Mouse (Mus musculus) left cerebral cortex, postnatal 10 days (tissue): ENCODE results near the gene Csta1. TPM values are rescaled to one million over a fixed set of nuclear protein-coding genes. Genes with fewer than 3 reads are reported as not detected.
"Not testable (repeated sequence)": the region's sequence is repeated elsewhere in the genome, so short reads cannot be mapped to it uniquely, and the experiment has no call there.

Source experiments
- DNase-seq, 2 experiments: peaks; one replicate each; pipeline ENCODE4 v3.0.0; 2021 to 2022; ENCODE audit warnings: low spot score in 2 of 2, mixed read lengths in 1 of 2; ENCODE audit errors: extremely low spot score in 1 of 2
- intact Hi-C: fragments of 180-260 bp; cut with DNase I; formaldehyde crosslinking; loops from one replicate; pipeline ENCODE4 v1.15.1; 2025
- total RNA-seq, 2 experiments: library from RNA; stranded (reverse); gene quantifications; 2 replicates each; pipeline ENCODE4 v1.2.3; 2021

Csta1 gene
- total RNA-seq, result not detected

- intact Hi-C loops, result no loop called here
These were observed at the start of gene Csta1 for GRCm38 (mm10) chr16:36131141-36131540. Gene Csta1, minus strand, starts transcription at chr16:36131241.

DNA sequence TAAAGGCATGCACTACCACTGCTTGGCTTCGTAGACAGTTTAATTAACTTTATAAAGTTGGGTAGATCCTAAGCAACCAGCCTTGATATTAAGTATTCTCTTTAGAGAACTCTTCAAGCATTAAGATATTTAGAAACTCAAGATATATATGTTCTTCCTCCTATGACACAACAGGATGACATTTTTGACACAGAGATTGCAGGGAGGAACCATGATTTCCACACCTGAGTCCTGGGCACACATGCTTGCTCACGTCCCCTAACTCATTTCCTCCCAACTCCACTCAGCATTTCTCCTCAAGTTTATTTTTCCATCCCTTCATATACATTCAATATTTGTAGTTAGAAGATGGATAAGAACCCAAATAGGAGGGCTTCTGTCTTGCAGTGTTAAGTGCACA lies 48.9 kb upstream of the Csta1 start:
- intact Hi-C loops, result no loop called here

More at GRCm38 (mm10) chr16:36131141-36131540, at the start of gene Csta1:
- DNase-seq, result no peak

GRCm38 (mm10) chr16:36176108-36176507 lies 45.1 kb upstream of the Csta1 start:
- intact Hi-C loops, result no loop called here
- DNase-seq, result no peak

More for the DNA sequence above, 48.9 kb upstream of the Csta1 start:
- no peak for DNase-seq

GRCm38 (mm10) chr16:36167841-36168240 lies 36.8 kb upstream of the Csta1 start:
- intact Hi-C loops, result not testable (repeated sequence)

GRCm38 (mm10) chr16:36156402-36156975 lies 25.4 kb upstream of the Csta1 start, which contains the start of gene Stfa2l1:
Gene Stfa2l1, plus strand, starts transcription at chr16:36156811.
- DNase-seq, result no peak
- intact Hi-C loops, result no loop called here

More at GRCm38 (mm10) chr16:36167841-36168240, 36.8 kb upstream of the Csta1 start:
- DNase-seq, result not testable (repeated sequence)

DNA sequence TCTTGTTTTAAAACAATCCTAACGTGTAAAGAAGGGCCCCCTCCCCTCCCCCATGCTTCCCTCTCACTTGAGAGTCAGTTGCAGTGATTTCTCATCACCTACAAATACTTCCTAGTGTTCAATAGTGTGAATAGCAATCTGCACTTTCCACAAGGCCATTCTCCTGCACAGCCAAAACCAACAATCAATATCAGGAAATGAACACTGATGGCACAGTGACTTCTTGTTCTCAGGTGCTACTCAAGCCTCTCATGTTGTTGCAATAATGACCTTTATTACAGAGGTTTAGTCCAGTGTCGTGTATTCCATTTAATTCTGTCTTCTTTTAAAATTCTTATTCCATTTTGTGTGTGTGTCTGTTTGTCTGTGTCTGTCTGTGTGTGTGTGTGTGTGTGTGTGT lies 7.2 kb upstream of the Csta1 start:
- intact Hi-C loops, result no loop called here
- DNase-seq, result no peak

DNA sequence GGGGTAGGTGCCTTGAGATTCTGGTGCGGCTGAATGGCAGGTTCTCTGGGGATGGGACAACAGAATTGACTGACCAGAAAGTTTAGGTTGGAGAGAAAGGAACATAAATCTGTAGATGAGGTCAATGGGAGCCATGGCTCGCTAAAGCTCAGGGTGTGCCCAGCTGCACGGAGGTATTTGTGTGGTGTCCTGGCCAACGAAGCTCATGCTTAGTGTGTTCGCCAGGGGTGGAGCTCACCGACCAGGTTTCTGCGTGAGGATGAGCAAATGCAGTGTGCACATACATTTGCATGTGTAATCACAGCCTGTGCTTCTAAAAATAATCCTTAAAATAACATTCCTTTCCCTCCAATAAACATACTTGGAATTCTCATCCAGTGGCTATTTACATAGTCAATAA lies 2.9 kb downstream of the Csta1 start:
- no peak for DNase-seq
- intact Hi-C loops, result no loop called here

- DNase-seq, intact Hi-C loops: not testable (repeated sequence)
These were observed 15.3 kb downstream of the Csta1 start for GRCm38 (mm10) chr16:36115751-36116150.

DNA sequence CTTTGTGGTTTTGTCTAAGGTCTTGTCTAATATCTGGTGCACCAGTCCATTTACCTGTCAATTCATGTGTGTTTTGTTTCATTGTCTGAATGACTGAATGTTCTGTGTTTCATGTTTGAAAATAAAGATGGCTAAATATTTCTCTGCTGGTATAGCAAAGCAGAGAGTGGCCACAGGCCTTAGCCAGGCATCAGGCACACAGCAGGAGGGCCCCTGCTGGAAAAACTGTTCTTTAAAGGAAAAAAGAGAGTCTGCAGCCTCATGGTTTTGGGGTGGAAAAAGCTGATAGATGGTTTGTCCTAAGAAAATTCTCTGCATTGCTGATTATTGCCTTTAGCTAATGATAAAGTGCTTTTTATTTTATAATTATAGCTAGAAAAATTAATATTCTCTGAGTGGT lies 19.6 kb downstream of the Csta1 start:
- intact Hi-C loops, DNase-seq: not testable (repeated sequence)

GRCm38 (mm10) chr16:36102211-36102610 lies 28.8 kb downstream of the Csta1 start:
- intact Hi-C loops, result no loop called here
- no peak for DNase-seq

- intact Hi-C loops, result no loop called here
- DNase-seq, result no peak
These were observed 29.5 kb downstream of the Csta1 start for GRCm38 (mm10) chr16:36101526-36101925.

- intact Hi-C loops, DNase-seq: not testable (repeated sequence)
These were observed 33.1 kb downstream of the Csta1 start for GRCm38 (mm10) chr16:36097813-36098499.

GRCm38 (mm10) chr16:36094079-36094478 lies 37.0 kb downstream of the Csta1 start:
- intact Hi-C loops, result no loop called here
- no peak for DNase-seq

DNA sequence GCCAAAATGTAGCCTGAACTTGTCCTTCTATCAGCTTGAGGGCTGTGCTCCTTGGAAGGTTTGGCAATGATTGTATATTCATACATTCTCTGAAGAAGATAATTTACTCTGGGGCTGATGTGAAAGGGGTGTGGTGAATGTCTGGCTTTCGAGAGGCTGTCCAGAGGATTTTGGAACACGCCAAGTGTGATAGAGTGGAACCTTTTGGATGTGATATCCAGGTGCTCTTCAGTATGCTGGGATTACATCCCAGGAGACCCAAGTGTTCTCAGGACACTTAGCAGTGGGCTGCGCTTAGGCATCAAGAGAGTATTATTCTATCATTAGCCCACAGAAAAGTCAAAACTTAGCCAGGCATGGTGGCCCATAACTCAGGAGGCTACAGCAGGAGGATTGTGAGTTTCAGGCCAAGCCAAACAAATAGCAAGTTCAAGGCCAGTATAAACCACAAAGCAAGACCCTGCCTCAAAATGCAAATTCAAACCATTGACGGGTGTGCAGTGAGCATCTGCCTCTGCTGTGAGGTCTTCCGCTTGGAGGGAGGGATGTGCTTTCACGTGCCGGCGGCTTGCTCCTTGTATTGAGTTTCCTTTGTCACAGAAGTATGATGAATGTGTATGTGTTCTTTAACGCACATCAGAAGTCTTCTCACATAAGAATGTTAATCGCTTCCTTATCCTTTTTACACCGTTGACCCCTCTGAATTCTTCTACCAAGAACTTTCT lies 40.1 kb downstream of the Csta1 start:
- DNase-seq, result no peak
- intact Hi-C loops, result no loop called here

DNA sequence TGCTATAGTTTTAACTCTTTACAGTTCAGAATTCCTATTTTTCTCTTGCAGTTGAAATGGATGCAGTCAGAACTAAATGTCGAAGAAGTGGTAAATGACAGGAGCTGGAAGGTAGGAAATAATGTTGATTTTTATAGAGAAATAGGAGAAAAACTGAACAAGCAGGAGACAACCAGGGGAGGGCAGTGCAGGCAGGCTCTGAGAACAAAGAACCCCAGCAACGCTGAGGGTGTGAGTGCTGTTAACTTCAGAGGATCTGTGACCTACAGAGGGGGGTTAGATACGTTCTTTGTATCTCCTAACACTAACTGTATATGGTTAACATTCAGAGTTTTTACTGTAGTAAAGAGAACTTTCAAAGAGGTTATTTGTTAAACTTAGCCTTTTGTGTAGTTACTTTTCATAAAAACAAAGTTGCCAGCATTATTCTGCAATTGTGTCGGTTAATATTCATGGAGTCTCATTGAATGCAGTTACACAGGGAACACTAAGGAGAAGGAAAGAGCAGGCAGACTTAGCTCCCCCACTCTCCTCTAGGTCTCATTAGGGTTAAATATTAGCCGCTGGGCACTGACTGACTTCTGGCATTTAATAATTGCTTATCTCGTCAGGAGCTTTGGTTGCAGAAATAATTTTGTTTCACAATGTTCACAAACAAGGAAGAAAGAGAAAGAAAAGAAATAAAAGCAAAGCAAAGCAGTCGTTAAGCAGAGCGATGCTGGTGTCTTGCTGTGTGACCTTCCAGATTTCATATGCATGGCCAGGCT lies 41.0 kb downstream of the Csta1 start:
- intact Hi-C loops, result no loop called here
- no peak for DNase-seq

DNA sequence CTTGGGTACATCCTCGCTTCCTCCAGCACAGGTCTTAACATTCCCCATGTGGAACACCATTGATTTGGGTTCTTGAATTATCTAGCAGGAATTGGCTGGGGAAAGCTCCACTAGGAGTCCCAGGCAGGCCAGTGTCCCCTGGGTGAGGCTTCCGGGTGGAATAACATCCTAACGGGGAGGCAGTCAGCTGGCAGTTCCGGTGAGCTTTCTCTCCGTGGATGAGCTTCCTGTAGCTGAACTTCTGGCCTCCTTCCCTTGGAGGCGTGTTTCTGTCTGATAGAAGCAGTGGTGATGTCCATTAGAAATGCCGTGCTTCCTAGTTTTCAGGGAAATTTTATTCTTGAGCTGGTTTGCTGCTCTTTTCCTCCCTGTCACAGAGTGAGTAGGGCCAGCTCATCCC lies 42.0 kb downstream of the Csta1 start:
- DNase-seq, result peak in 1 of 2 experiments; percentile 28
- intact Hi-C loops, result no loop called here

DNA sequence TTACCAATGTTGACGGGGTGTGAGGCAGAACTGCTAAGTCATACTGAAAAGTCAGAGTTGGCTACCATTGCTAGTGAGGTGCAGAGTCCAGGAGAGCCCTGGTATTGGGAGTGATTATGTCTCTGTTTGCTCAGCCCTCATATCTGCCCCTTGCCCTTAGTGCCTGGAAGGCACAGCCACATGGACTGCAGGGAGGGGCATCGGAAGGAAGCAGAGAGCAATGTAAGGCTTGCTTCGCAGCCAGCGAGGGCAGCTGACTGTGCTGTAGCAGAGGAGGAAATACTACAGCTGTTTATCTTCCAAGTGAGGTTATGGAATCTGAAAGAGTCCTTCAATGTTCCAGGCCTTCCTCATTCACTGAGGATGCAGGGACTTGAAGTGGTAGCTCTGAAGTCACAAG lies 43.2 kb downstream of the Csta1 start:
- intact Hi-C loops, result no loop called here
- DNase-seq, result no peak

- no peak for DNase-seq
- intact Hi-C loops, result no loop called here
These were observed 51.1 kb downstream of the Csta1 start for GRCm38 (mm10) chr16:36079916-36080315.

DNA sequence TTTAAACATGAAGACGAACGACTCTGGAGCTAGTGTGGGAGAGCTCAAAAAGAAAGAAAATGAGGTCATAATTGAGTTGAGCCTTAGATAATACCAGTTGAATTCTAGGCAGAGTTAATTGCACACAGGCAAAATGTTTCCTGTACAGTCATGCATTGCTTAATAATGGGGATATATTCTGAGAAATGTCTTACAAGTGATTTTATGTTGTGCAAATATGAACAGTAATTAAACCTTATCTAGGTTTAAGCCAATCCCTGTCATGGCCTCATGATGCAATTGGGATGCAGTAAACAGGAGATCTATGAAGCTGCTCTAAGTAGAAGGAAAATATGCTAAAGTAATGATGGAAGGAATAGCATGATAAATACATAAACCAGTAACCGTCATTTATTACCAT lies 56.3 kb downstream of the Csta1 start:
- no peak for DNase-seq
- intact Hi-C loops, result no loop called here
